Mouse (Mus musculus) left cerebral cortex, postnatal 10 days (tissue): ENCODE data around the gene Wwox. TPM values are rescaled to one million over a fixed set of nuclear protein-coding genes. Genes with fewer than 3 reads are reported as not detected.
A peak's percentile ranks its signal among the peaks of the same experiment; 100 is the strongest.

ENCODE experiments used
- DNase-seq, 2 experiments: peaks; one replicate each; pipeline ENCODE4 v3.0.0; 2021 to 2022; ENCODE audit warnings: low spot score in 2 of 2, mixed read lengths in 1 of 2; ENCODE audit errors: extremely low spot score in 1 of 2
- intact Hi-C: fragments of 180-260 bp; cut with DNase I; formaldehyde crosslinking; loops from one replicate; pipeline ENCODE4 v1.15.1; 2025
- total RNA-seq, 2 experiments: library from RNA; stranded (reverse); gene quantifications; 2 replicates each; pipeline ENCODE4 v1.2.3; 2021

The Wwox gene
- total RNA-seq, 2 experiments from 2014 or later, result 12.5 to 13.4 TPM

GRCm38 (mm10) chr8:115046496-115046895, 607.0 kb downstream of the Wwox start:
- DNase-seq, result peak in 1 of 2 experiments; percentile 22
- intact Hi-C loops, result no loop called here

GRCm38 (mm10) chr8:115058193-115058835, 618.9 kb downstream of the Wwox start:
- intact Hi-C loops, result no loop called here
- no peak for DNase-seq

GRCm38 (mm10) chr8:115063623-115064022, 624.2 kb downstream of the Wwox start:
- intact Hi-C loops, result no loop called here
- DNase-seq, result no peak

GRCm38 (mm10) chr8:115064691-115065090, 625.2 kb downstream of the Wwox start:
- no peak for DNase-seq
- intact Hi-C loops, result no loop called here

GRCm38 (mm10) chr8:115065386-115065785, 625.9 kb downstream of the Wwox start:
- intact Hi-C loops, result no loop called here
- DNase-seq, result no peak

- no peak for DNase-seq
- intact Hi-C loops, result no loop called here
Measured at GRCm38 (mm10) chr8:115066550-115067058, 627.1 kb downstream of the Wwox start.

GRCm38 (mm10) chr8:115068723-115069122, 629.3 kb downstream of the Wwox start:
- intact Hi-C loops, result no loop called here
- no peak for DNase-seq

GRCm38 (mm10) chr8:115070225-115070624, 630.8 kb downstream of the Wwox start:
- DNase-seq, result no peak
- intact Hi-C loops, result no loop called here

- intact Hi-C loops, result no loop called here
- DNase-seq, result no peak
Measured at GRCm38 (mm10) chr8:115071231-115071630, 631.8 kb downstream of the Wwox start.

GRCm38 (mm10) chr8:115078296-115078695, 638.8 kb downstream of the Wwox start:
- intact Hi-C loops, result no loop called here

GRCm38 (mm10) chr8:115081302-115082207, 642.1 kb downstream of the Wwox start:
- intact Hi-C loops, result no loop called here
- DNase-seq, result peak in 1 of 2 experiments; percentile 33

More at GRCm38 (mm10) chr8:115078296-115078695, 638.8 kb downstream of the Wwox start:
- DNase-seq, result no peak

- intact Hi-C loops, result no loop called here
- DNase-seq, result no peak
Measured at GRCm38 (mm10) chr8:115088162-115088561, 648.7 kb downstream of the Wwox start.

- no peak for DNase-seq
Measured at GRCm38 (mm10) chr8:115089744-115090143, 650.3 kb downstream of the Wwox start.

GRCm38 (mm10) chr8:115090202-115090601, 650.7 kb downstream of the Wwox start:
- intact Hi-C loops, result loop anchor here (10.0 kb wide), 1 partner anchor 615 kb away; the partner anchor contains the start of gene Maf
- no peak for DNase-seq

More at GRCm38 (mm10) chr8:115089744-115090143, 650.3 kb downstream of the Wwox start:
- intact Hi-C loops, result loop anchor here (10.0 kb wide), 1 partner anchor 615 kb away; the partner anchor contains the start of gene Maf

GRCm38 (mm10) chr8:115095548-115095947, 656.1 kb downstream of the Wwox start:
- intact Hi-C loops, result loop anchor here (10.0 kb wide), 1 partner anchor 609 kb away; the partner anchor contains the start of gene Maf
- no peak for DNase-seq

GRCm38 (mm10) chr8:115097988-115098562, 658.6 kb downstream of the Wwox start:
- intact Hi-C loops, result loop anchor here (10.0 kb wide), 1 partner anchor 607 kb away; the partner anchor contains the start of gene Maf
- no peak for DNase-seq

GRCm38 (mm10) chr8:115109309-115109708, 669.9 kb downstream of the Wwox start:
- no peak for DNase-seq
- intact Hi-C loops, result no loop called here

GRCm38 (mm10) chr8:115110423-115110822, 671.0 kb downstream of the Wwox start:
- peak in 1 of 2 experiments; percentile 33 for DNase-seq
- intact Hi-C loops, result no loop called here

GRCm38 (mm10) chr8:115112062-115112461, 672.6 kb downstream of the Wwox start:
- intact Hi-C loops, result no loop called here
- DNase-seq, result no peak
